Mouse (Mus musculus): ENCODE data around the gene Il34.

Gene Il34

GRCm38 (mm10) chr8:110738591-110739195 is 67.0 kb downstream of the Il34 start:
- no peak for DNase-seq (ENCODE audit: low spot score)

DNA sequence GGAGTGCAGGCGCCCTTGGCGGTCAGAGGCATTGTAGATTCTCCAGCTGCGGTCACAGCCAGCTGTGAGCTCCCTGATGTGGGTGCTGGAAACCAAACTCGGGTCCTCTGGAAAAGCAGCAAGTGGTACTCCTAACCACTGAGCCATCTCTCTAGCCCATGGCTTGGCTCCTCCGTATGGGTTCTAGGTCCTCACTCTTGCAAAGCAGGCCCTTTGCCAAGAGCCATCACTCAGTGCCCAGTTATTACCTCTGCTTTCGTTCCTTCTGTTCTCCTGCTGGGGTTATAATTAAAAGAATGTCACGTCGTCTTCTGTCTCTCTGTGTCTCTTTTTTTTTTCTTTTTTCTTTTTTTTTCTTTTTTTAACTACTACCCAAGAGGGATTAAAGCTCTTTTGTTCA is 72.7 kb downstream of the Il34 start:
- DNase-seq (ENCODE audit: low spot score), result no peak

- DNase-seq (ENCODE audit: low spot score), result no peak
These were observed 74.3 kb downstream of the Il34 start for GRCm38 (mm10) chr8:110731346-110731859.

DNA sequence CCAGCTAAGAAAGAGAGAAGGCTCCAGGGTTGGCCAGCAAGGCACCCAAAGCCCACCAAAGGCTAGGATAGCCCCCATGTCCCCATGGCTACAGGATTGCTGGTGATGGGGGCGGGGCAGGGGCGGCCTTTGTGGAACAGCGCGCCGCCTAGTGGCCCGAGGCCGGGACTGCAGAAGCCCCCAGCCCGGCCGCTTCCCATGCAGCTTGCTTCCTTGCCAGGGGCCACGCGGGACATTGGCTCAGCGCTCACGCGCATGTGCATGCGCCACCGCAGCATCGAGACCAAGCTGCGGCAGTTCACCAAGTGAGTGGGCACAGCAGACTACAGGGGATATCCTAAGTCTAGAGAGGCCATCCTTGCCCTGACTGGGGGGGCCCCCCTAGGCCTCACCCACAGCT is 78.8 kb downstream of the Il34 start:
- DNase-seq (ENCODE audit: low spot score), result no peak

- no peak for DNase-seq (ENCODE audit: low spot score)
These were observed 80.5 kb downstream of the Il34 start for GRCm38 (mm10) chr8:110725084-110725838.

DNA sequence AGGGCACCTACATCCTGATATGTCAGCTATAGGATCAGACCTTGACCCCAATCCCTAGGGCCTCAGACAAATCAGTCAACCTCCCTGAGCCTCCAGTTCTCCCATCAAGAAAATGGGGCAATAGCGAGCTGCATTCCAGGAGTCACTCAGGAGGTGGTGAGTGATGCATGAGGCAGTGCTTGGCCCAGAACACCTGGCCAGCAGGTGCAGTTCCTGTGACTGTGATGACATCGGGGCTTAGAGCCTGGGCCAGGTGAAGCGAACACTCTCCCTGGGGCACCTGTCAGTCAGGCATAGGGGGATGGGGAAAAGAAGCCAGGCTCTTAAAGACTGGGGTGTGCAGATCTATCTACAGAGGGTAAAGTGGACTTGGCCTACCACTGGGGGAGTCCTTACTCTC is 81.2 kb downstream of the Il34 start:
- no peak for DNase-seq (ENCODE audit: low spot score)

GRCm38 (mm10) chr8:110722414-110723011 is 83.2 kb downstream of the Il34 start:
- no peak for DNase-seq (ENCODE audit: low spot score)

GRCm38 (mm10) chr8:110721606-110722413 is 83.9 kb downstream of the Il34 start:
- DNase-seq (ENCODE audit: low spot score), result no peak

DNA sequence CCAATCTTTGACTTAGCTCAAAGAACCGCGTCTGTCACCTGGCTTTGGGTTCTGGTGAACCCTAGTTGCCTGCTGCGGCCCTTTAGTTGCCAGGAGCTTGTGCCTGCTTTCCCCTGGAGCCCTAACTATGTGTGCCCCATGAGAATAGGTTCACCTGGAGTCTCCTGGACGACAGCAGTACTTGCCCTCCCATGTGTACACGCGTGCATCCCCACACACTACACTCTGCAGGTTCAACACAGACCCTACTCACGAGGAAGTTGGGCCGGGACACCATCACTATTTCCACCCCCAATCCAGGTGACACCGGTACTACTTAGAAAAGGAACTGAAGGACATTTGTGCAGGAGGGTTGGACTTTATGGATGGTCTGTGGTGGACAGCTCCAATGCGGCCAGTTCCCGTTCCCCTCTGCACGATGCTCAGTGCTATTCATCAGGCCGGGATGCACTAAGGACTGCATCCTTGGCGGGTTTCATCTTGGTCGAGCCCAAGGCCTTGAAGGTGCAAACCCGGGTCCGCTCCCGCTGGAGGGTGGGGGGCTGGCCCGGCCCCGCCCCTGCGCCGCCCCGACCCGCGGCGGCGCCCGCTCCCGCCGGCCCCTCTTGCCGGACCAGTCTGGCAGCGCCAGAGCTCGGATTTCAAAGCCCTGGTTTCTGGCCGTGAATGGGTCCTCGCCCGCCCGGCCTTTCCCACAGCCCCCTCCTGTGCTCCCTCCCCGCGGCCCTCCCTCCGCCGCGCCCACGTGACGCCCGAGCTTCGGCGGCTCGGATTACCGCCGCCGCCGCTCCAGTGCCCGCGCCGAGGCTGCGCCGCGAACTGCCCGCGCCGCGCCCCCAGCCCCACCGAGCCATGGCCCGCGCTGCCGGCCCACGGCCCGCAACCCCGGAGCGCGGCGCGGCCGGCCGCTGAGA is 84.8 kb downstream of the Il34 start, which contains the start of gene Mtss1l:
Gene Mtss1l (plus strand): TSS at position 792 of the 914 bp plus-strand sequence.
- DNase-seq (ENCODE audit: low spot score), result no peak

DNA sequence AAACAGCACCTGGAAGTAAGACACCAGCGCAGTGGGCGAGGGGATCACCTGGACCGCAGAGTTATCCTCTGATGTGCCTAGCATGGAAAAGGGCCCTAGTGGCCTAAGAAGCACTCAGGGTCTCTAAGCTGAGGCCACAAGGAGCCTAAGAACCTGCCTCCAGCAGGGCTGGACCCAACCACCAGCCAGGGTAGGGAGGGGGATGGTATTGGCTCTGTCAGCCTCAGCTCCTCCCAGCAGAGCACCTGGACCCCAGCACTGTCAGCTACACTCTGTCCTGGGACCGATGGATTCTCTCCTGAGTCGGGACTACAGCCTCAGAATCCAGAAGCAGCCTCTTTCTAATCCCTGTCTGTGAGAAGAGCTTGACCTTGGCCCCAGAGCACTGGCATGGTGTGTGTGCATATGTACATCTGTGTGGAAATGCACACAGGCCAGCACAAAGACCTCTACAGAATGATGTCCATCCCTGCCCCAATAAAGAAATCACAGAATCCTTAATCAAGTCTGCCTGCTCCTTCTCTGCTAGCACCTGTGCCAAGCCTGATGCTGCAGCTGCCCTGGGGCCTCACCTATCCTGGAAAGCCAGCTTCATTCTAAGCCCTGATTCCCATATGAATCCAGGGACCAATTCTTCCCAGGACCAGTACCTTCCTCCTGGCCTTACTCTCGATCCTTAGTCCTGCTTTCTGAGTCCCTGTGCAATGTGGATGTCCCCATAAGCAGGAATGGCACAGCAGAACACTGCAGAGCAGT is 85.6 kb downstream of the Il34 start:
- DNase-seq (ENCODE audit: low spot score), result no peak

DNA sequence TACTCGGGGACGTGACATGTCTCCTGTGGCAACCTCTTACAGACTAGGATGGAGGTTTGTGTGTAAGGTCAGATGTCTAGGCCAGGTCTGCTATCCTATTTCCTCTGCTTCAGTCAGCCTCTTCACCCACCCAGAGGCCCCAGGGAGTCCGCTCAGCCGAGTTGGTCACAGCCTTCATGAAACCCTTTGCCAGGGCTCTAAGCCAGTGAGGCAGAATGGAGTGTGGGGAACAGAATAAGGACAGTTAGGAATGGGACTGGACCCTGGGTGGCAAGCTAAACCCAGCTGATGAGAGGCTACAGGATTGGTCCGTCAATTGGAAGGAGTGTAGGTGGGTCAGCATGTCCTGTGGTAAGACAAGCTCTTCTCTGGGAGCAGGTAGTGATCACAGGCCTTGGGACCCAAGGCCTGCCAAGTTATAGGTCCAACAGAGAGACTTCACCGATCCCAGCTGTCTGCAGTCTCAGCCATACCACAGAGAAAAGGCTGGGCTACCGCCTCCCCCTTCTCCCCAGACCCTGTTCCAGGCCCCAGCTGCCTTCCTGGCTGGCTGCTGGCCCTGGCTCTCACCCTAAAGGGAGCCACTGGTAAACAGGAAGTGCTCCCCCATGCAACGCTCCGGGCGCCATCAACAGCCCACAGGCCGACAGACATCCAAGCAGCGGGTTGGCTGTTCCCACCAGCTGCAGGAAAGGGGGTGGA is 86.6 kb downstream of the Il34 start:
- DNase-seq (ENCODE audit: low spot score), result no peak

DNA sequence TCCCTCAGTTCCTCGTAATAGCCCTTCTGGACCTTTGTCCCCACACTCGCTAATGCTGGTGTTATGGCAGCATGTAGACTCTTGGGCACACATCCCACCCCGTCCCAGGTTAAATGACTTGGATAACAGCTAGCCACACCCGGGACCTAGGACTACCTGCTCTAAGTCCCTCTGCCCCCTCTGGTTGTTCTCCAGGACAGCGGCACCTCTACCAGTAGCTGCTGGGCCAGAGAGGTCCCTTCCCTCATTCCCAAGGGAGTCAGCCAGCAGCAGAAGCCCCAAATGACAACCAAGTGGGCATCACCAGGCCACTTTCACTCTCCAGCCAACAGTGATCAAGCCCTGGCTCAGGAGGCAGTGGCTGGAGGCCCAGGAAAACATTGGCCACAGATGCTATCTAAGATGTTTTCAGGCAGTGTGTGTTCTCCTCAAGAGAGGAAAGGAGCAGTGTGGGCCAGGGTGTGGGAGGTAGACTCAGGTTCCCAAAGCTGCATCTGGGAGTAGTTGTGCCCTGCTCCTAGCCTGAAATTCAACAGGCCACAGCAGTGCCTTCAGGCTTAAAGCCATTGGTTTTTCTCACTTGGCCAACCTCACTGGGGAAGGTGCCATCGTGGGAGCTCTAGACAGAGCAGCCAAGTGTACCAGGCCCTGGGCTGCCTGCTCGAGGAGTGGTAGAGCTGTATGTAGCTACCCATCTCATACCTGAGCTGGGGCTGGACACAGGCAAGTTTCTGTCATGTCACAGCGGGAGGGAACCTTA is 87.3 kb downstream of the Il34 start:
- no peak for DNase-seq (ENCODE audit: low spot score)

DNA sequence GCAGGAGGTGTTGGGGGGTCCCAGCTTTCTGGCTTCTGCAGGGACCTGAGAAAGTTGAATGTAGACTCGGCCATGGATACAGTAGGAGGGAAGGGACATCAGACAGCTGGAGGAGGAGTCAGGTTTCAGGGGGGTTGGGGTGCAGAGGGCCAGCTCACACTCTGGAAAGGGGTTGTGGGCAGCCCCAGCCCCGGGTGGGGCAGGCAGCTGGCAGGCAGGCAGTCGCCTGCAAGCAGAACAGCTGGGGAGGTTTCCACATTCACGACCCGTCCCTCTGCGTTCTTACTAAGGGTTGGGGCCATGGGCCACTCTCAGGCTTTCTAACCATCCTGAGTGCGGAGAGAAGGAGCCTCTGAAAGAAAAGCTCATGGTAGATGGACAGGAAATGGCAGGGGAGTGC is 88.6 kb downstream of the Il34 start:
- DNase-seq (ENCODE audit: low spot score), result no peak

- DNase-seq (ENCODE audit: low spot score), result no peak
These were observed 89.6 kb downstream of the Il34 start for GRCm38 (mm10) chr8:110716075-110716474.

DNA sequence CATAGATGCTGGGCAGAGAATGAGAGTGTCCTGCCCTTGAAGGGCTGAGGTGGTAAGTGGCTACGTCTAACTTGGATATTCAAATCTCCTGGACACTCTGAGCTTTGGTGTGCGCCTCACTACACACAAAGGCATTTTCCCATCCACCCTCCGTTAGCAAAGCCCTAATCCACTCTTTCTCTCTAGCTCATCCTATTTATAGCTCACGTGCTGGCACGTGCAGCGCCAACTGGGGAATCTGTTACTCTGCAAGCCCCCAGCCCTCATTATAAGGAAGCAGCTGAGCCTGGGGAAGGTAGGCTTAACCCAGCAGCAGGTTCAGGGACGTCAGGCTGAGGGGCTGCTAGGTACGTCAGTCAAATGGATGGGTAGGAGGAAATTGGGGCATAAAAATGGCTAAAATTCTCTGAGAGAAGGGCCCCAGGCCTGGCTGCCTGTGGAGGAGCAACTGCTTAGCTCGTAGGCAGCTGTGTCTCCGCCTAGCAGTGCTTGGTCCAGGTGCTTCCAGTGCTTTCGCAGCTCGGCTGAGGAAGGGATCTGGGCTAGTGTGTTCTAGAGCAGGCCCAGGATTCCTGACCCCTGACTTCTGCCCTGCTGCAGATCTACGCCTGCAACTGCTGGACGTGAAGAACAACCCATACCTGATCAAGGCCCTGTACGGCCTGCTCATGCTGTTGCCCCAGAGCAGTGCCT is 90.8 kb downstream of the Il34 start:
- DNase-seq (ENCODE audit: low spot score), result no peak

DNA sequence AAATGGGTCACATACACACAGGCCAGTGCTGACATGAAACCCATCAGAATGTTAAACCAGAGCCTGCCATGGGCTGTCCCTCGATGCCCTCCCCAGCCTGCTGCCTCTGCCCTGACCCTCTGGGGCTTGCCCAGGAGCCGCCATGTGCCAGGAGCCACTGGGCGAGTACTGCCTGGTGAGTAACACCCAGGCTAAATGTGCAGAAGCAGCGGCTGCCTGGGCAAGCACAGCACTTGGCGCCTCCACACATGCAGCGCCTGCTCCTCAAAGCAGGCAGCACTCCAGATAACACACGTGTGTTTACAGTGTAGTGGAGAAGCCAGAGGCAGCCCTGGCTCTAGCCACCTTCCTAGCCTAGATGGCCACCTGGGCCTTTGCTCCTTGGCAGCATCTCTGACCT is 92.7 kb downstream of the Il34 start:
- DNase-seq (ENCODE audit: low spot score), result no peak

- no peak for DNase-seq (ENCODE audit: low spot score)
These were observed 94.3 kb downstream of the Il34 start for GRCm38 (mm10) chr8:110711271-110711934.

DNA sequence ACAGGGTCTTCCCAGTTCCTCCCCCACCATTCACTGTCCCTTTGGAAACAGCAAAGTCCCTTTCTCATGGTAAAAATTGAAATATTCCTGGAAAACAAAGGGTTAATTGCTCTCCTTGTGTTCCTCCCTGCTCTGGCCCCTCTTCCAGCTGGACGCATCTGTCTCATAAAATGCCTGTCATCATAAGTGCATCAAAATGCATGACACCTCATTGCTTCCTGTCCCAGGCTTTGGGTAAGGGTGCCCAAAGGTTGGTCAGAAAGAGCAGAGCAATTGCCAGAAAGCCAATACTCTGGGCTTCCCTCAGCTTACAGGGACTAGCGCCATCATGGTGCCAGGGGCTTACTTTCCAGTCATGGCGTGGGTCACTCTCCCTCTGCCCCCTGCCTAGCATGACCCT is 95.1 kb downstream of the Il34 start:
- DNase-seq (ENCODE audit: low spot score), result no peak
